Mouse (Mus musculus): Measurements from ENCODE around the gene Ece1.

Ece1 gene

GRCm38 (mm10) chr4:137879383-137880156, 17.5 kb downstream of the Ece1 start:
- DNase-seq (ENCODE audit: extremely low read depth, insufficient read length, low spot score), result no peak

- DNase-seq (ENCODE audit: extremely low read depth, insufficient read length, low spot score), result no peak
Measured at GRCm38 (mm10) chr4:137881445-137881844, 19.4 kb downstream of the Ece1 start.

- DNase-seq (ENCODE audit: extremely low read depth, insufficient read length, low spot score), result peak; percentile 47
Measured at GRCm38 (mm10) chr4:137882663-137883062, 20.6 kb downstream of the Ece1 start.

- no peak for DNase-seq (ENCODE audit: extremely low read depth, insufficient read length, low spot score)
Measured at GRCm38 (mm10) chr4:137883513-137884150, 21.6 kb downstream of the Ece1 start.

GRCm38 (mm10) chr4:137887337-137887992, 25.4 kb downstream of the Ece1 start:
- no peak for DNase-seq (ENCODE audit: extremely low read depth, insufficient read length, low spot score)

GRCm38 (mm10) chr4:137887993-137888388, 26.0 kb downstream of the Ece1 start:
- DNase-seq (ENCODE audit: extremely low read depth, insufficient read length, low spot score), result no peak

GRCm38 (mm10) chr4:137890596-137890995, 28.6 kb downstream of the Ece1 start:
- peak; percentile 67 for DNase-seq (ENCODE audit: extremely low read depth, insufficient read length, low spot score)

GRCm38 (mm10) chr4:137891553-137892145, 29.6 kb downstream of the Ece1 start:
- DNase-seq (ENCODE audit: extremely low read depth, insufficient read length, low spot score), result no peak

GRCm38 (mm10) chr4:137892713-137893242, 30.7 kb downstream of the Ece1 start:
- no peak for DNase-seq (ENCODE audit: extremely low read depth, insufficient read length, low spot score)

- DNase-seq (ENCODE audit: extremely low read depth, insufficient read length, low spot score), result peak; percentile 30
Measured at GRCm38 (mm10) chr4:137896612-137897297, 34.7 kb downstream of the Ece1 start.

- peak; percentile 79 for DNase-seq (ENCODE audit: extremely low read depth, insufficient read length, low spot score)
Measured at GRCm38 (mm10) chr4:137897298-137897612, 35.2 kb downstream of the Ece1 start.

GRCm38 (mm10) chr4:137898490-137898889, 36.5 kb downstream of the Ece1 start:
- DNase-seq (ENCODE audit: extremely low read depth, insufficient read length, low spot score), result no peak

GRCm38 (mm10) chr4:137902268-137902667, 40.2 kb downstream of the Ece1 start:
- no peak for DNase-seq (ENCODE audit: extremely low read depth, insufficient read length, low spot score)

- DNase-seq (ENCODE audit: extremely low read depth, insufficient read length, low spot score), result no peak
Measured at GRCm38 (mm10) chr4:137902873-137903272, 40.8 kb downstream of the Ece1 start.

GRCm38 (mm10) chr4:137904956-137905551, 43.0 kb downstream of the Ece1 start:
- DNase-seq (ENCODE audit: extremely low read depth, insufficient read length, low spot score), result no peak

GRCm38 (mm10) chr4:137907979-137908378, 45.9 kb downstream of the Ece1 start:
- DNase-seq (ENCODE audit: extremely low read depth, insufficient read length, low spot score), result peak; percentile 80

GRCm38 (mm10) chr4:137908489-137908888, 46.5 kb downstream of the Ece1 start:
- peak; percentile 43 for DNase-seq (ENCODE audit: extremely low read depth, insufficient read length, low spot score)

GRCm38 (mm10) chr4:137908915-137909314, 46.9 kb downstream of the Ece1 start:
- no peak for DNase-seq (ENCODE audit: extremely low read depth, insufficient read length, low spot score)

- DNase-seq (ENCODE audit: extremely low read depth, insufficient read length, low spot score), result no peak
Measured at GRCm38 (mm10) chr4:137909471-137909870, 47.4 kb downstream of the Ece1 start.

GRCm38 (mm10) chr4:137910382-137911009, 48.5 kb downstream of the Ece1 start:
- no peak for DNase-seq (ENCODE audit: extremely low read depth, insufficient read length, low spot score)
